Mouse (Mus musculus) thymus, adult 2 months (tissue): Measurements from ENCODE around the gene Lbx2. TPM values are rescaled to one million over a fixed set of nuclear protein-coding genes. Genes with fewer than 3 reads are reported as not detected.

Source experiments
- DNase-seq: peaks from one replicate; pipeline ENCODE4 v3.0.0; 2021
- H3K27ac ChIP-seq: fragments of 200-500 bp; 2 replicates; pipeline ENCODE4 v1.5.1; 2012; ENCODE audit warnings: low read length, control low read depth; ENCODE audit not compliant: control insufficient read depth, insufficient read depth
- H3K27me3 ChIP-seq: fragments of 200-500 bp; 2 replicates; pipeline ENCODE4 v1.6.1; 2012; ENCODE audit warnings: mild to moderate bottlenecking, low read length, moderate library complexity, mixed read lengths; ENCODE audit not compliant: control insufficient read depth, insufficient read depth
- H3K36me3 ChIP-seq: fragments of 200-500 bp; 2 replicates; pipeline ENCODE4 v1.6.1; 2012; ENCODE audit warnings: mild to moderate bottlenecking, low read length, moderate library complexity; ENCODE audit not compliant: control insufficient read depth, insufficient read depth
- H3K4me1 ChIP-seq: fragments of 200-500 bp; replicated peaks from 2 replicates; pipeline ENCODE4 v1.6.1; 2012; ENCODE audit warnings: low read length; ENCODE audit not compliant: control insufficient read depth, insufficient read depth
- H3K4me3 ChIP-seq: fragments of 200-500 bp; 2 replicates; pipeline ENCODE4 v1.5.1; 2012; ENCODE audit warnings: mild to moderate bottlenecking, low read length, control low read depth, moderate library complexity; ENCODE audit not compliant: control insufficient read depth, insufficient read depth
- CTCF ChIP-seq: fragments of 200-500 bp; IDR thresholded peaks from 2 replicates; pipeline ENCODE4 v1.5.1; 2012; ENCODE audit warnings: mild to moderate bottlenecking, control low read depth, low read length, moderate library complexity, borderline replicate concordance; ENCODE audit not compliant: control insufficient read depth, poor library complexity, insufficient read depth; ENCODE audit errors: extremely low read depth
- POLR2A ChIP-seq: fragments of 200-500 bp; IDR thresholded peaks from 2 replicates; pipeline ENCODE4 v1.6.1; 2012; ENCODE audit warnings: mild to moderate bottlenecking, low read length, control low read depth, moderate library complexity; ENCODE audit not compliant: control insufficient read depth, poor library complexity, insufficient read depth; ENCODE audit errors: extremely low read depth
- WGBS: fragments of 180-500 bp; shearing (Covaris S2); methylation state at CpG from one replicate; pipeline ENCODE4 v1.1.7; 2018; 5-methylcytosine and 5-hydroxymethylcytosine counted together
- polyA plus RNA-seq: library from polyadenylated mRNA; depleted of rRNA; stranded (reverse); fragments of >200 nt; gene quantifications from 2 replicates; pipeline ENCODE4 v1.2.3, GENCODE M21; 2012

Gene Lbx2
- polyA plus RNA-seq, 1 experiment, result 2.1 TPM

DNA sequence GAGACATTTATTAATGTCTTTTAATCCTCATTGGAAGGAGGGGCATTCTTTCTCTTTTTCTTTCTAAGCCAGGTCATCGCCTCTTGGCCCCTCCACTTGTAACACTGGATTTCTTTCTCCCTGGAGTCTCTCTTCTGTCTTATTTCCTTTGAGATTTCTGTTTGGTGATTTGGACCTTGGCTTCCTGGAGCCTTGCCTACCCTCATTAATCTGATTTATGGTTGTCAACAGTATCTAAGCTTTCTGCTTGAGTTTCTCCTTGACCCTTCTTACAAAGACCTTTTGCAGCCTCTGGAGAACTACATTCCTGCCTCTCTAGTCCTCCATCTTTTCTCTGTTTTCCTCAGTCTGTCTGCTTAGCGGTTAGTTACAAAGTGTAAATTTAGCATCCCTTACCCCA is 12.2 kb downstream of the Lbx2 start:
- WGBS, result 91% methylated on average over 2 of the region's 2 CpGs
- no peak for TF ChIP-seq CTCF
- DNase-seq, result no peak
- no peak overlapping the region for H3K4me3 ChIP-seq
- peaks cover 33% of the 10 kb centered on the region for H3K4me1 ChIP-seq
- H3K27ac ChIP-seq, result no peak overlapping the region
- H3K36me3 ChIP-seq, result no peaks in the 10 kb centered on the region
- no peaks in the 10 kb centered on the region for H3K27me3 ChIP-seq

DNA sequence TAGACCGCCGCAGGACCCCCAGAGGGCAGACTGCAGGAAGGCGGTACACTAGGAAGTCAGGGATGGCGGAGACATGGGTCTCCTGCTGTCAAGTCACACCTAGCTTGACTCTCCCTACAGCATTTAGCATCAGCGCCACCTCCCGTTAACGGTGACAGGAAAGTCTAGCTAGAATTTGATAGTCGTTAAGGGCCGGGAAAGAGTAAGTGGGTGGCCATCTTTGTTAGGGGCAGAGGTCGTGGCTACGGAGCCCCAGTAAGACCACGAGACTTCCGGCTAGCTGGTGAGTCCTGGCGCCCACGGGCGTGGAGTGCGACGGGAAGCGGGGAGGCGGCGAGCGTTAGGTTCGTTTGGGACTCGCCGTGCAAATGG is 15.1 kb downstream of the Lbx2 start, which contains the start of the genes Ccdc142 and Gm42688:
Gene Ccdc142 (plus strand): TSS at position 286 of the 372 bp plus-strand sequence.
Gene Gm42688 (plus strand): TSS at position 302 of the 372 bp plus-strand sequence.
- under 1% methylated on average over 25 of the region's 25 CpGs for WGBS
- Histone ChIP-seq H3K27ac (peak within 1 kb of the TSS; percentile 9), H3K36me3 (no peaks in the 10 kb centered on the region), H3K27me3 (no peaks in the 10 kb centered on the region), H3K4me3 (peak within 1 kb of the TSS; percentile 85), H3K4me1 (peaks cover 22% of the 10 kb centered on the region)
- peak; percentile 94 for DNase-seq
- no peak for TF ChIP-seq CTCF
- TF ChIP-seq POLR2A, result 0 out of 2 replicates have a peak, but pooled peaks have one; percentile 36

DNA sequence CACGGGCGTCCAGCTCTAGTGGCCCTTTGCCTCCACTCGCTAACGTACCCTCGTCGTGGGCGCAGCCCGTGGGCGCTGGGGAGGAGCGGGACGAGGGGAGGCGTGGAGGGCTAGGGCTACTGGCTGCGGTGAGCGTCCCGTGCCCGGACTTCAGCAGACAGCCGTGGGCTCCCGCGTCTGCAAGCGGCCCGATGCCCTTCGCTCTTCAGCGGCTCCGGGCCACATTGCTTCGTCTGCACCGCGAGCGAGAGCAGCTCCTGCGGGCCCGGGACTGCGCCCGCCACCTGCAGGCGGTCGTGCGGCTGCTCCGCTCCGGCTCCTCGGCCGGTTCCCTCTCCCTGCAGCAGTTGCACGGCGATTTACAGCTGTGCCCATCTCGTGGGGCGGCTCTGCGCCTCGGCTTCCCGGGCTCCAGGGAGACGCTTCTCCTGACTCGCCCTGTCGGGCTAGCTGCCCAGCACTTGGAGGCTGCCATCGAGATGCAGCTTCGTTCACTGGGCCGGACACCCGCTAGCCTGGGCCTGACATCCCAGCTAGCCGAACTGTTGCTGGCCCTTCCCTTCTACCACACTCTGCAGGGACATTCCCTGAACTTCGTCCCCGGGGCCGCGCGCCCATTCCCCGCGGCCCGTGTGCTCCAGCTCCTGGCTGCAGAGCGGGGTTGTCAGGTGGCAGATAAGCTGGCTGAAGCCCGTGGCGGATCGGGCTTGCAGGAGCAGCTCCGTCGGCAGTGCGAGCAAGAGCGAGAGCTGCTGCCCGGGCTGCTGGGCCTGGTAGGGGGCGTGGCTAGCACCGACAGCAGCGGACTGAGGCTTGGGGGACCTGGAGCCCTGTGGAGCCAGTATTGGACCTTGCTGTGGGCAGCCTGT is 15.8 kb downstream of the Lbx2 start:
- peaks cover 18% of the 10 kb centered on the region for H3K4me1 ChIP-seq
- TF ChIP-seq CTCF (peak; percentile 71; the same call in 1 of the 2 replicates), POLR2A (0 out of 2 replicates have a peak, but pooled peaks have one; percentile 26)
- H3K27me3 ChIP-seq, result no peaks in the 10 kb centered on the region
- under 1% methylated on average over 74 of the region's 74 CpGs for WGBS
- peak overlapping the region; percentile 1; the same call in 1 of the 2 replicates for H3K27ac ChIP-seq
- DNase-seq, result peak; percentile 81
- H3K36me3 ChIP-seq, result no peaks in the 10 kb centered on the region
- H3K4me3 ChIP-seq, result peak overlapping the region; percentile 85

DNA sequence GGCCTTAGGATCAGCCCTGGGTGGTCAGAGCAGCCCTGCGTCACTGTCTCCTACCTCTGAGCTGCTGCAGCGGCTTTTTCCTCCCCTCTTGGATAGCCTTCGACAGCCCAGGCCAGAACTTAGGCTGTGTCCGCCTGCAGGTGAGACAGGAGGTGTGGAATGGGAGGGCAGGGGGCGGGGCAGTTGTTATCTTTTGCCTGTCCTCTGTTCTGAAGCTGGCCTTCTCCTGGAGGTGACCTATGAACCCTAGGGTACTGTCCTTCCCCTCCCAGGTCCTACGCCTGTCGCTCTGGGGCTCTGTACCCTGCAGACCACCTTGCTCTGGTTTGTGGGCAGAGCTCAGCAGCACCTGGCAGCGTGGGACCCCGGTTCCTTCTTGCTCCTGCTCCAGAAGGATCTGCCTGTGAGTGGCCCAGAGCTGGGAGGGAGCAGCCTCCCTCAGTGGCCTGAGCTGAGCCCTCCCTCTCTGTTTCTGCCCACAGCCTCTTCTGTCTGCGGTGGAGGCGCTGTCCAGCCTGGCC is 17.0 kb downstream of the Lbx2 start:
- Histone ChIP-seq H3K27ac (no peak overlapping the region), H3K36me3 (no peaks in the 10 kb centered on the region), H3K4me3 (no peak overlapping the region), H3K4me1 (peaks cover 23% of the 10 kb centered on the region), H3K27me3 (no peaks in the 10 kb centered on the region)
- DNase-seq, result no peak
- TF ChIP-seq CTCF (no peak), POLR2A (no peak)
- 91% methylated on average over 11 of the region's 11 CpGs for WGBS

DNA sequence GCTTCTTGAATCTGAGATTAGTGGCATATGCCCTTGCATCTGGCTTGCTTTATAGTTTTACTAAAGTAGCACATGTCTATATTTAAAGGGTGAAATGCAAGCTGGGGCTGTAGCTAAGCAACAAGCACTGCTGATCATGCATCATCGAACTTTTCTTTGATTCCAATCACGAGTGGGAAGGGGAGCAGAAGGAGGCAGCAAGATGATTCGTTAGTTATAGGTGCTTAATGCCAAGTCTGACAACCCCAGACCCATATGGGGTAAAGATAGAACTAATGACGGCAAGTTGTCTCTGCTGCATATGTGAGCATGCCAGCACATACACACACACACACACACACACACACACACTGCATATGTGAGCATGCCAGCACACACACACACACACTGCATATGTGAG is 18.0 kb downstream of the Lbx2 start:
- TF ChIP-seq CTCF (no peak), POLR2A (no peak)
- no peak for DNase-seq
- H3K36me3 ChIP-seq, result no peaks in the 10 kb centered on the region
- WGBS, result 92% methylated on average over 4 of the region's 4 CpGs
- no peak overlapping the region for H3K4me3 ChIP-seq
- no peaks in the 10 kb centered on the region for H3K27me3 ChIP-seq
- no peak overlapping the region for H3K27ac ChIP-seq
- H3K4me1 ChIP-seq, result peaks cover 27% of the 10 kb centered on the region

DNA sequence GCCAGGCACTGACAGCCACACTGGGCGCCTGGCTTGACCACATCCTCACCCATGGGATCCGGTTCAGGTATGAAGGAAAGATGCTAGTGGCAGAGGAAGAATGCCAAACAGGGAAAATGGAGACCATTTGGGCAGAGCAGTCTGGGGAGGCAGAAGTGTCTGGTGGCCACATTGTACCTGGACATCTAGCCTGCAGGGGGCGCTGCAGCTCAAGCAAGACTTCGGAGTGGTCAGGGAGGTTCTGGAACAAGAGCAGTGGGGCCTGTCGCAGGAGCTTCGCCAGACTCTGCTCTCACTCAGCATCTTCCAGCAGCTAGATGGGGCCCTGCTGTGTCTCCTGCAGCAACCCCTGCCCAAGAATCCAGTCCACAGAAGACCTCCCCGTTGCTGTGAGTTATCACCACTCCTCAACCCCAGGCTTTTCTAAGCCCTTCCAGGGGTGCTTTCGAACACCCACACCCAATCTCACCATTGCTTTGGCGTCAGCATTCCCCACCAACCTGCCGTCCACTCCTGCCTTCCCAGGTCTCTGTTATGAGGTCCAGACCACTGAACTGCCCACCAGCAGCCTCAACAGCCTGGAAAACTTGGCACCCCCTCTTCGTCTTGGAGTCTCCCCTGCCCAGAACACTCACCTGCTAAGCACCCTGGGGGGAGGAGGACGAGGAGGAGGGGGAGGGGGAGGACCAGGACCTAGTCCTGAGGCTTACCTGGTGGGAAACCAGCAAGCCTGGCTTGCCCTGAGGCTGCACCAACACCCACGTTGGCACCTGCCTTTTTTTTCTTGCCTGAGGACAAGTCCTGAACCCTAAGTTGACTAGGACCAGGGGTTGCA is 21.6 kb downstream of the Lbx2 start:
- 53% methylated on average over 13 of the region's 13 CpGs for WGBS
- H3K27ac ChIP-seq, result no peak overlapping the region
- peak; percentile 85 for DNase-seq
- H3K36me3 ChIP-seq, result no peaks in the 10 kb centered on the region
- H3K4me3 ChIP-seq, result no peak overlapping the region
- H3K4me1 ChIP-seq, result peaks cover 13% of the 10 kb centered on the region
- no peaks in the 10 kb centered on the region for H3K27me3 ChIP-seq
- TF ChIP-seq POLR2A, result no peak
- TF ChIP-seq CTCF, result peak; percentile 90
